Mouse (Mus musculus) MEL (cell line): Measurements from ENCODE around the gene Otud7b.

Source experiments
- CHD2 ChIP-seq: IDR thresholded peaks from 2 replicates; pipeline ENCODE4 v1.6.1; 2011; ENCODE audit warnings: low read length, improper control_type of control experiment
- CTCF ChIP-seq, 3 experiments: IDR thresholded peaks in 2 of 3; conservative IDR thresholded peaks in 1 of 3; 2 replicates each; pipeline ENCODE4 v1.5.1; 2011 to 2012; ENCODE audit warnings: low read length in 3 of 3, low read depth in 2 of 3, mild to moderate bottlenecking in 2 of 3, improper control_type of control experiment in 1 of 3, inconsistent platforms in 1 of 3, mixed read lengths in 1 of 3, moderate library complexity in 1 of 3; ENCODE audit not compliant: control insufficient read depth in 1 of 3, insufficient read depth in 1 of 3, poor library complexity in 1 of 3, severe bottlenecking in 1 of 3
- E2F4 ChIP-seq: IDR thresholded peaks from 2 replicates; pipeline ENCODE4 v1.6.1; 2011; ENCODE audit warnings: low read depth, low read length, improper control_type of control experiment, borderline replicate concordance
- ELF1 ChIP-seq: IDR thresholded peaks from 2 replicates; pipeline ENCODE4 v1.6.1; 2014; ENCODE audit warnings: low read depth, mild to moderate bottlenecking, inconsistent platforms, low read length, improper control_type of control experiment, moderate library complexity
- GATA1 ChIP-seq: IDR thresholded peaks from 2 replicates; pipeline ENCODE4 v1.6.1; 2011; ENCODE audit warnings: low read depth, low read length, improper control_type of control experiment
- JUND ChIP-seq: IDR thresholded peaks from 2 replicates; pipeline ENCODE4 v1.6.1; 2011; ENCODE audit warnings: low read depth, mild to moderate bottlenecking, improper control_type of control experiment, low read length
- NELFE ChIP-seq: IDR thresholded peaks from 2 replicates; pipeline ENCODE4 v1.6.1; 2011; ENCODE audit warnings: low read depth, low read length, improper control_type of control experiment
- NRF1 ChIP-seq: IDR thresholded peaks from 2 replicates; pipeline ENCODE4 v1.6.1; 2014; ENCODE audit warnings: low read depth, mild to moderate bottlenecking, inconsistent platforms, low read length, improper control_type of control experiment, moderate library complexity; ENCODE audit not compliant: poor library complexity, insufficient read depth, severe bottlenecking
- POLR2A ChIP-seq, 2 experiments: IDR thresholded peaks; 2 replicates each; pipeline ENCODE4 v1.6.1; 2011 to 2012; ENCODE audit warnings: low read length in 2 of 2, mild to moderate bottlenecking in 2 of 2, control low read depth in 1 of 2, improper control_type of control experiment in 1 of 2, low read depth in 1 of 2, moderate library complexity in 1 of 2; ENCODE audit not compliant: control insufficient read depth in 1 of 2, insufficient read depth in 1 of 2, poor library complexity in 1 of 2
- POLR2AphosphoS2 ChIP-seq: IDR thresholded peaks from 2 replicates; pipeline ENCODE4 v1.6.1; 2011; ENCODE audit warnings: low read length, improper control_type of control experiment
- RAD21 ChIP-seq: IDR thresholded peaks from 2 replicates; pipeline ENCODE4 v1.6.1; 2011; ENCODE audit warnings: mild to moderate bottlenecking, low read depth, low read length, improper control_type of control experiment

GRCm38 (mm10) chr3:96209242-96209641 is 104.9 kb downstream of the Otud7b start:
- TF ChIP-seq NELFE (no peak), CHD2 (no peak), E2F4 (no peak), CTCF (IDR thresholded peaks at IDR 0.05 in 2 of 3, conservative IDR thresholded peaks at IDR 0.05 in 1 of 3; ENCODE audit: control insufficient read depth in 1 of 3, insufficient read depth in 1 of 3, low read depth in 2 of 3, low read length in 3 of 3, poor library complexity in 1 of 3, severe bottlenecking in 1 of 3) (peak; percentile 40 to 64 (median 50); a peak in 5 of 6 replicates), GATA1 (no peak), ELF1 (no peak), RAD21 (no peak), POLR2A (IDR thresholded peaks at IDR 0.05; ENCODE audit: control insufficient read depth in 1 of 2, insufficient read depth in 1 of 2, low read depth in 1 of 2, low read length in 2 of 2, poor library complexity in 1 of 2) (no peak), JUND (no peak), NRF1 (no peak), POLR2AphosphoS2 (no peak)
